Mouse (Mus musculus) fat pad, adult 2 months (tissue): ENCODE data around the gene Timm29.

ENCODE experiments used
- DNase-seq: peaks from one replicate; pipeline ENCODE4 v3.0.0-alpha.2; 2011; ENCODE audit warnings: low read depth, low spot score; ENCODE audit errors: extremely low read depth

The Timm29 gene

GRCm38 (mm10) chr9:21615617-21616231 is 23.2 kb downstream of the Timm29 start, which contains the start of gene Smarca4:
Smarca4 (plus strand) TSS chr9:21616169.
- peak; percentile 55 for DNase-seq

- no peak for DNase-seq
These were observed 23.8 kb downstream of the Timm29 start for GRCm38 (mm10) chr9:21616232-21616781.

GRCm38 (mm10) chr9:21617066-21617465 is 24.5 kb downstream of the Timm29 start:
- no peak for DNase-seq

- peak; percentile 57 for DNase-seq
These were observed 27.7 kb downstream of the Timm29 start for GRCm38 (mm10) chr9:21620229-21620628.

- no peak for DNase-seq
These were observed 30.2 kb downstream of the Timm29 start for GRCm38 (mm10) chr9:21622676-21623075.

- DNase-seq: no peak
These were observed 33.1 kb downstream of the Timm29 start for GRCm38 (mm10) chr9:21625342-21626339.

GRCm38 (mm10) chr9:21626571-21626970 is 34.0 kb downstream of the Timm29 start:
- DNase-seq: no peak

GRCm38 (mm10) chr9:21627145-21627795 is 34.7 kb downstream of the Timm29 start:
- no peak for DNase-seq

- DNase-seq: no peak
These were observed 38.2 kb downstream of the Timm29 start for GRCm38 (mm10) chr9:21630673-21631072.

GRCm38 (mm10) chr9:21633106-21633505 is 40.6 kb downstream of the Timm29 start:
- no peak for DNase-seq

- DNase-seq: no peak
These were observed 43.1 kb downstream of the Timm29 start for GRCm38 (mm10) chr9:21635639-21636038.

- no peak for DNase-seq
These were observed 46.5 kb downstream of the Timm29 start for GRCm38 (mm10) chr9:21639031-21639430.
